Mouse (Mus musculus): ENCODE measurements around the gene Ube2dnl2. TPM values are rescaled to one million over a fixed set of nuclear protein-coding genes. Genes with fewer than 3 reads are reported as not detected.

Ube2dnl2 gene
- not detected in 2 replicates for polyA plus RNA-seq (2015; fragmentation: Nextera tagmentation; extraction: Ambion mirVana)

GRCm38 (mm10) chrX:114907282-114907681, at the start of gene Ube2dnl2:
Gene Ube2dnl2, plus strand, starts transcription at chrX:114907582.

GRCm38 (mm10) chrX:114904712-114905111, 2.7 kb upstream of the Ube2dnl2 start, which contains the start of gene Ube2dnl1:
Gene Ube2dnl1, plus strand, starts transcription at chrX:114905012.

Other genes with a start within 250 kb of the Ube2dnl2 start
- gene Ube2dnl1, start 2.6 kb upstream of the Ube2dnl2 start, polyA plus RNA-seq (2015; fragmentation: Nextera tagmentation; extraction: Ambion mirVana) = not detected in 2 replicates